Mouse (Mus musculus) MEL (cell line): ENCODE data around the gene Dnajc7.
A peak's percentile ranks its signal among the peaks of the same experiment; 100 is the strongest.

Experiments used
- CHD2 ChIP-seq: IDR thresholded peaks from 2 replicates; pipeline ENCODE4 v1.6.1; 2011; ENCODE audit warnings: low read length, improper control_type of control experiment
- EP300 ChIP-seq, 2 experiments: IDR thresholded peaks; 2 replicates each; pipeline ENCODE4 v1.6.1; 2011; ENCODE audit warnings: improper control_type of control experiment in 2 of 2, low read length in 2 of 2, low read depth in 1 of 2, mild to moderate bottlenecking in 1 of 2

GRCm38 (mm10) chr11:100544832-100545745, 74.9 kb downstream of the Dnajc7 start, which contains the start of gene Ttc25:
- TF ChIP-seq EP300 (IDR thresholded peaks at IDR 0.05; ENCODE audit: low read depth in 1 of 2, low read length in 2 of 2): peak in 1 of 2 experiments; percentile 43; a peak in 2 of 4 replicates
- no peak for TF ChIP-seq CHD2
